Mouse (Mus musculus) adrenal gland, postnatal 36 days (tissue): Measurements from ENCODE around the gene Dag1. TPM values are rescaled to one million over a fixed set of nuclear protein-coding genes. Genes with fewer than 3 reads are reported as not detected.
"Not testable (repeated sequence)": the region's sequence is repeated elsewhere in the genome, so short reads cannot be mapped to it uniquely, and the experiment has no call there.

Experiments
- DNase-seq, 2 experiments: peaks; one replicate each; pipeline ENCODE4 v3.0.0; 2021; ENCODE audit warnings: mixed read lengths in 1 of 2
- long read RNA-seq, 2 experiments: library from polyadenylated mRNA; stranded (forward); transcript quantifications; one replicate each; pipeline ENCODE4 v2.0.0; 2021; ENCODE audit warnings: borderline sequencing depth in 2 of 2
- total RNA-seq, 2 experiments: library from RNA; stranded (reverse); gene quantifications; 2 replicates each; pipeline ENCODE4 v1.2.3; 2021

Gene Dag1
- 100 to 1,000 TPM; 142 to 144 TPM for total RNA-seq
- long read RNA-seq, experiment 1, partial matches to known transcripts: 0 of 28 reads
- long read RNA-seq, experiment 1, other reads (novel, unspliced or antisense): 28 of 28 reads
- long read RNA-seq, experiment 2, full-length matches to known transcripts: 3 of 14 reads
- long read RNA-seq, experiment 2, partial matches to known transcripts: 1 of 14 reads
- long read RNA-seq, experiment 2, other reads (novel, unspliced or antisense): 10 of 14 reads

DNA sequence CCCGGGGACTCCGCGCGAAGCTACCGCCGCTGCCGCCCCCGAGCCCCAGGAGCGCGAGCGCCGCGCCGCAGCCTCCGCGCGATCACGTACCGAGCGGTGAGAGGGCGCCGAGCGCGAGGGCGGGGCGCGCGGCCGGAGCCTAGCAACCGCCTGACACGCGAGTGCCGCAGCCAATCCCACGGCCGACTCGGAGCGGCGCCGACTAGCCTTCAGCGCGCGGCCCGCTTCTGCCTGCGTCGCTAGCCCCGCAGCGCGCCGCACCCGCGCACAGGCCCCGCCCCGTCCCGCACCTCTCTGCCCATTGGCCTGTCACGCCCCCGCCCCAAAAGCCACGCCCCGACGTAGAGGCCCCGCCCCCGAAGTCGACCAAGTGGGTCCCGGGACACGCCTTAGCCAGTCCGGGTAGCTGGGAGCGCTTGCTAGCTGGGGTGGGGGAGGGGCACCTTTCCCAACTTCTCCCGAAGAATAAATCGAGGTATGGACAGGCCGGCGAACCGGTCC lies at the start of gene Dag1:
TSS of gene Dag1 (minus strand) at position 269 of the 501 bp plus-strand sequence.
- DNase-seq: peak; percentile 99 to 100

DNA sequence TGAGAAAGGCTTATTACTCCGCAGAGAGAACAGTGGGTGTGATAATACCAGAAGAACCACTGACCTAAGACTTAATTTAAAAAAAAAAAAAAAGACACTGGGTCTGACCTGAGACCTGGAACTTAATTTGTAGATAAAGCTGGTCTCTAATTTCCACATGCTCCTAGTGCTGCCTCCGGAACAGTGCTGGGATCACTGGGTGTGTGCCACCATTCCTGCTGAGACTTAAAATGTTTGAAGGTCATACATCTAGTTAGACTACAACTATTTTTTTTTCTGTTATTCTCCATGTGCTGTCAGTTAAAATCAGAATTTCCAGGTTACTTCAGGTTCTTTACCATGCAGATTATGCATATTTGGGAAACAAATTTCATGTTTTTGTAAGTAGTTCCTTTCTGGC lies 44.4 kb upstream of the Dag1 start:
- DNase-seq: no peak

DNA sequence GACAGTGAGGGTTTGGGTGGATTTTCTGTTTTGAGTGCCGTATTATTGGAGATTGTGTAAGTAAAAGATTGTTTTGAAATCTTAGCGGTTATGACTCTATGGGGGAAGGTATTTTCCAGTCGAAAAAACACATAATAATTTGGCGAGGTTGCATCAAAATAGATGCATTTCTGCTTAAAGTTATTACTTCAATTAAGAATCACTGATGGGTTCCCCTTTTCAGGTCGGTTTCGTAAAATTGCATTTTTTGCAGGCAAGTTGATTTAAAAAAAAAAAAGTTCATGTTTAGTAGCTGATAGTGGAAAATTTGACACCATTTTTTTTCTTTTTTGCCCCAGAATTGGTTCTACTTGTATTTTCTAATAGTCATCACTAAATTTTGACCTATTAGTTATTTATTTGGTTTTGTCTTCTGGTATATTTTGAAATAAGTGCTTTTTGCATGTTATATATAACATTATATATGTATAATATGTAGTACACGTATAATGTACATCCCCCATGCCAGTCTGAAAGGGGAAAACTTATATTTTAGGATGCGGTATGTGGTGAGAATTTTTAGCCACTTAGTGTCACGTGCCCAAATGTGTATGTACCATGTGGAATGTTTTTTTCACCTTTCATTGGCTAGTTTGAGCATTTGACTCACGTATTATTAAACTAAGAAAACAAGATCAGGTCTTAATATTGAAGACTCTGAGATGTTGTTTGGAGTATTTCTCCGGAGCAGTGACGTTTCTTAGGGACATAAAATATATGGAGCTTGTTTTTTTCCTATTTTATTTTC lies 43.5 kb upstream of the Dag1 start:
- DNase-seq: no peak

DNA sequence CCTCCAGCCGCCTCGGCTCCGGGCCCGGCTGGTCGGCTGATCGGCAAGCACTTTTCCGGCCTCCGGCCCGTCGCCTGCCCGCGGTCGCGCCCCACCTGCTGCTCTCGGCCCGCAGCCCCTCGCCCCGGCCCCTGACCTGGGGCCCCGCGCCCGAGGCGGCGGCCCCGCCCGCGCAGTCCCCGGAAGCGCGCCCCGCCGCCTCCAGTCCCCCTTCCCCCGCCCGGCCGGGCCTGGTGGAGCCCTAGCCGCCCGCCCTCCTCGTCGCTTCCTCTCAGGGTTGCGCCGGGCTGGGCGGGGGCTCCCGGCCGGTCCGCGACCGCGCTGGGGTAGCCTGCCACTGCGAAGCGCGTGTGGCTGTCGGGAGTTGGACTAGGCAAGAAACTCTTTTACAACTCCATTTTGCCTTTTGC lies 42.8 kb upstream of the Dag1 start:
- peak; percentile 90 to 94 for DNase-seq

DNA sequence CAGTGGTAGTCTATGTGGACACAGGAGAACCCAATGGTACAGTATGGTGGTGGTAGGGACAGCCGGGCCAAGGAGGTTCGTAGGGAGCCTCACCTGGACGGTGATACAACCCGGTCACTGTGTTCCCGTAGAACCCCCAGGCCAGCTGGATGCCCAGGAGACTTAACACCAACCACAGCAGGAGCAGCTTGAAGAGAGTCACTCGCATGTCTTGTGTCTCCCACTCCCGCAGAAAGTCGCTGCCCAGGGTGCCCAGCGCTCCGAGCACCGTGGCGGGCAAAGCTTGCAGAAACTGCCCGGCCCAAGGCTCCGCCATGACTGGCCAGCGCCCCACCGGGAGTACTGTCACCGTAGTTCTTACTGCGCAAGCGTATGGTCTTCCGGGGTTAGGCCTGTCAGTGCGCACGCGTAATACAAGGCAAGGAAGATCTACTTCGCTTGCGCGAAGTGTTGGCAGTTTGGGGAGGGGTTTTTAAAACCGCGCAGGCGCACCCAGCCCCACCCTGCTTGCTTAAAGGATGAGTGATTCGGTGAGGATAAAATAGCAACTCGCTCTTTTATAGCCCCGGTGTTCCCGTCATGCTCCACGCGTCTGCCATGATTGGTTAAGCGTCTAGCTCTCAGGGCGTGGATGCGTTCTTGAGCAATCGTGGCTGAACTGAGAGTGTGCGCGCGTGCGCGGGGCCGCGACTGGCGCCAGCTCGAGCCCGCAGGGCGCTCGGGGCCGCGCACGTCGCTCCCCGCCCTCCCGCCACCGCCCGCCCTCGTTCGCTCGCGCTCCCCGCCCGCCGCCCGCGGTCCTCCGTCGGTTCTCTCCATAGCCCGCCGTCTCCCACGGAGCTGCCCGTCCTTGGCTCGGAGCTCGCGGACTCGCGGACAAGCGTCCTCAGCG lies 42.1 kb upstream of the Dag1 start, which contains the start of the genes Rhoa and Tcta:
TSS of gene Rhoa (plus strand) at position 501 of the 892 bp plus-strand sequence.
TSS of gene Tcta (minus strand) at position 532 of the 892 bp plus-strand sequence.
- peak; percentile 98 for DNase-seq

- no peak for DNase-seq
Measured at GRCm38 (mm10) chr9:108305170-108305569, 41.4 kb upstream of the Dag1 start.

- no peak for DNase-seq
Measured at GRCm38 (mm10) chr9:108304716-108305115, 41.0 kb upstream of the Dag1 start.

DNA sequence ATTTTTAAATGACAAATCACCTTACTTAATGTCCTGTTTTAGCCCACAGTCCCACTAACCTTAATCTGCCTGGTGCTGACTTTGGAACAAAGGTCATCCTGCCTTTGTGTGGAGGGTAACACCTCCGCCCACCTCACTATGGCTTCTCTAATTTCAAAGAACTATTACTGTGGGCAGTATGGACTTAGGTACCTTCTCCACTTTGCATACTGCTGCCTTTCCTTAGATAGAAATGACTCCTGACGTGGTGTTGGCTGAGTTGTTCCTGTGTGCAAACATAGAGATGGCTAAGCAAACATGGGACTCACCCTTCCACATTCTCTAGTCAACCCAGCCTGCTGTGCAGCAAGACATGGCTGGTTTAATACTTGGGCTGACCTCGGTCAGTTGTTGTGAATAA lies 38.1 kb upstream of the Dag1 start:
- no peak for DNase-seq

DNA sequence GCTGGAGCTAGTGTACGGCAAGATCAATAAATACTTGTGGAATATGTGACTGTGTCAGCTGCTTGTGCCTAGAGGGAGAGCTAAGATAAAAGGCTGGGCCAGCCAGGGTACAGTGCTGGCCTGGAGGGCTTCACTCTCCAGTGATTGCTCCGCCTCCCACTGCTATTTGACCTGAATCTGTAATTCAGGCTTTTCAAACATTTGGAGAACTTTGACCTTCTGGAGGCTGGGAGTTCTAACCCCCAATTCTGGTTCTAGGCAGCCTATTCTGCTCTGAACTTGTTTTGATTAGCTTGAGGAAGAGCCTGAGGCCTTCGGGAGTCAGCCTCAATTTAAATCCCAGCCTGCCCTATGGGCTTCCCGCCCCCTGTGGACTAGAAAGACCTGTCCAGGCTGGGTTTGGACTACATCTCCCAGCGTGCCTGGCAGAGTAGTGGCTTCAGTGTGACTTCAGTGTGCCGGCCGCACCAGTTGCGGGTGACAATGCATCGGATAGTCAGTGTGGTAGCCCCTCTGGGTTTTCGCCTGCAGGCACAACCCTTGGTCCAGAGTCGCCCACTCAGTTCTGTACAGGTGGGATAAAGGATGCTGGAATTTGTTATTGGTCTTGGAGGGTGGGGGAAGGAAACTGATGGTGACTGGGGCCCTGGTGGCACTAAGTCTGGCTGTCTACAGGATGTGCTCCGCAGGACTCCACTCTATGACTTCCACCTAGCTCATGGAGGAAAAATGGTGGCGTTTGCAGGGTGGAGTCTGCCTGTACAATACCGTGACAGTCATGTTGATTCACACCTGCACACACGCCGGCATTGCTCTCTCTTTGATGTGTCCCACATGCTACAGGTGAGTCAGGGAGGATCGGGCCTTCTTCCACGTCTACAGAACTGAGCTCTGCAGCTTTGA lies 32.9 kb upstream of the Dag1 start, which contains the start of gene Amt:
TSS of gene Amt (plus strand) at position 401 of the 903 bp plus-strand sequence.
- peak in 1 of 2 experiments; percentile 18 for DNase-seq

GRCm38 (mm10) chr9:108290773-108291172 lies 27.0 kb upstream of the Dag1 start:
- no peak for DNase-seq

DNA sequence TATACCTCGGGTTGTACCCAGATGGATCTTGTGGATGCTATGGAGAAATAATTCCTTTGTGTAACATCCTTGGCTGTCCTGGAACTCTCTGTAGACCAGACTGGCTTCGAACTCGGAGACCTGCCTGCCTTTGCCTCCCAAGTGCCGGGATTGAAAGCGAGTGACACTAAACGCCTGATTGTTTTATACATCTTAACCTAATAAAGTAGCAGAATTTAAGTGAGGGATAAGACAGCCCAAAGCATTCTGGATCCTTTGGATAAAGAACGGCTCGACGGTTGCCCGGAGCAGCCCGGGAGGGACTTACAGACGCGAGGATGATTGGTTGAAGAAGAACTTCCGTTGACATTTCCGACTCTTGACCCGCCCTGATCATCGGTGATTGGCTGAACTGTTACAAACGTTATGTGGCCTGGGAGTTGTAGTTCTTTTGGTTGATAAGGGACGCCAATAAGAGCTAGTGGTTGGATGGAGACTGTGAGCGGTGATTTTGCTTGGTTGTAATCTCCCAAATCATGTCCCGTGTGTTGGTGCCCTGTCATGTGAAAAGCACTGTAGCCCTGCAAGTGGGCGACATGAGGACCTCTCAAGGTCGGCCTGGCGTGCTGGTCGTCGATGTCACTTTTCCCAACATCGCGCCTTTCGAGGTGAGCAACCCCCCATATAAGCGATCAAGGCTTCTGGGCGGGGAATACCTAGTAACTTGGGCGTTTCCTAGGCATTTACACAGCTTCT lies 26.4 kb upstream of the Dag1 start, which contains the start of gene Nicn1:
TSS of gene Nicn1 (plus strand) at position 414 of the 735 bp plus-strand sequence.
- DNase-seq: peak; percentile 90 to 92

DNA sequence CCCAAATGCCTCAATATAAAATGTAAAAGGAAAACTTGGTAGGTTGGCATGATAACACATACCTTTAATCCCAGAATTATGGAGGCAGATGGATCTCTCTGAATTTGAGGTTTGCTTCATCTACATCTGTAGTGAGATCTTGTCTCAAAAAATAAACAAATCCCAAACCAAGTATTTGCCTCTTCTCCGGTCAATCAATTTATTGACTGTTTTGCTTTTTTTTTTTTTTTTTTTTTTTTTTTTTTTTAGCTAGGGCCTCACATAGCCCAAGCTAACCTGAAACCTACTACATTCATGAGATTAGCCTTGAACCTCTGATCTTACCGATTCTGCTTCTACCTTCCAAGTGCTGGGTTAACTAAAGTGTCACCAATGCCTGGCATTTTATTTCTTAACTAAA lies 25.6 kb upstream of the Dag1 start:
- no peak for DNase-seq

GRCm38 (mm10) chr9:108287526-108288238 lies 23.9 kb upstream of the Dag1 start:
- not testable (repeated sequence) for DNase-seq

- DNase-seq: peak; percentile 74 to 86
Measured at GRCm38 (mm10) chr9:108284410-108284809, 20.7 kb upstream of the Dag1 start.

DNA sequence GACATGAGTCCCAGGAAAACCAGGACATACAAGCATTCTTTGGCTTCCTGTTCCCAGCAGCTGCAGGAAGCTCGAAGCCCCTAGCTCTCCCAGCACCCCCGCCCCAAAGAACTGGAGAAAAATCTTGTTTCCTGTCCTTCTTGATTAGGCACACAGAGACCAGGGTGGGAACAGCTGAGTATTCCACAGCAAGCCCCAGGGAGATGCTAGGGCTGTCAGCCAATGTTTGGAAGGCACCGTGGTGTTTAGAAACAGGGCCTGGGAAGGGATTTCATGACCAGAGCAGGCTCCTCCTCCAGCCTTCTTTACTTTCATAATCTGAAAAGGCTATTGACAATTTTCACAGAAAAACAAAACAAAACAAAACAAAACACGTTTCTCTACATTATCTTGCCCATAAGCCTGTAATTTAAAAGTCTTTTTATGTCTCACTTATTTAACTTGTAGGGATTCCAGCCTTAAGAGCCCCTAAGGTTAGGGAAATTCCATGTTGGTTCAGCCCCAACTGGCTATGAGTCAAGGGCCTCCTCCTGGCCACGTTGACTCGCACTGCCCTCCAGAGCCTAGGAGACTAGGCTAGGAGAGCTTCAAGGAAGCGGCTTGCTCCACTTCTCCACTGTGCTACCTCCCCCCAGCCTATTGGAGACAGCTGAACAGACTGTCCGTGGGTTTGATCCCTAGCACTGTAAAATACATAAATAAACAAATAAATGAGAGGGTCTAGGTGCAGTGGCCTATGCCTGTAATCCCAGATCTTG lies 16.5 kb upstream of the Dag1 start:
- peak; percentile 71 to 76 for DNase-seq

- DNase-seq: peak; percentile 46 to 54
Measured at GRCm38 (mm10) chr9:108278697-108279450, 15.1 kb upstream of the Dag1 start.

GRCm38 (mm10) chr9:108275331-108275659 lies 11.5 kb upstream of the Dag1 start:
- no peak for DNase-seq
